Mouse (Mus musculus): Measurements from ENCODE around the gene Fam20a.

GRCm38 (mm10) chr11:109745210-109745609 is 23.1 kb upstream of the Fam20a start:
- TF ChIP-seq CTCF (IDR thresholded peaks at IDR 0.05; ENCODE audit: low read depth, low read length) (no peak), POLR2A (IDR thresholded peaks at IDR 0.05; ENCODE audit: extremely low read depth, insufficient read depth, low read length) (no peak)

Data from liver, adult 2 months (tissue).